Mouse (Mus musculus) urinary bladder, postnatal 14 days (tissue): Measurements from ENCODE around the gene Dxo.

Experiments used
- DNase-seq: peaks from one replicate; pipeline ENCODE4 v3.0.0; 2021; ENCODE audit warnings: low spot score

Gene Dxo

DNA sequence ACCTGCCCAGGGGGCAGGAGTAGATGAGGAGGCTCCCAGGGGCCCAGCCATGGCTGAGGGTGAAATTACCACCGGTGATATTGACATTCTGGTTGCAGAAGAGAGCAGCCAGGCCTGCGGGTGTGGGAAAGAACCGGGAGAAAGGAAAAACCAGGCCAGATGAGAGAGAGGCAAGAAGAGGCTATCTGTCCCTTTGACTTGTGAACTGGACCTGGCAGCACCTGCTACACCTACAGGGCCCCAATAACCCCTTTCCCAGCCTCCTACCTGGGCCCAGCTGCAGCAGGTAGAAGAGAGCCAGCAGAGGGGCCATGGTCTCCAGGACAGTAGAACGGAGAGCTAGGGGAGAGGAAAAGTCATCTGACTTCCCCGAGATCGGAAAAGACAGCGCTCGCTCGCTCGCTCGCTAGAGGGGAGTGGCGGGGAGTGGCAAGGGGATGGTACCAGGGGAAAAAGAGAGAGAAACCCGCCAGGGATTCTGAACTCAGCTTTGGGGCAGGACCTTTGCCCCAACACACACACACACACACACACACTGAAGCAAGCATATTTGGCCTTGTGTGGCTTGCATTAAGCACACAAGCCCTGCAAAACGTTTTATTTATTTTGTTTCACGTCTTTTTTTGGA lies 45.0 kb downstream of the Dxo start, which contains the start of gene Gm20547:
Gene Gm20547 (minus strand): TSS at position 360 of the 628 bp plus-strand sequence.
- DNase-seq, result no peak

DNA sequence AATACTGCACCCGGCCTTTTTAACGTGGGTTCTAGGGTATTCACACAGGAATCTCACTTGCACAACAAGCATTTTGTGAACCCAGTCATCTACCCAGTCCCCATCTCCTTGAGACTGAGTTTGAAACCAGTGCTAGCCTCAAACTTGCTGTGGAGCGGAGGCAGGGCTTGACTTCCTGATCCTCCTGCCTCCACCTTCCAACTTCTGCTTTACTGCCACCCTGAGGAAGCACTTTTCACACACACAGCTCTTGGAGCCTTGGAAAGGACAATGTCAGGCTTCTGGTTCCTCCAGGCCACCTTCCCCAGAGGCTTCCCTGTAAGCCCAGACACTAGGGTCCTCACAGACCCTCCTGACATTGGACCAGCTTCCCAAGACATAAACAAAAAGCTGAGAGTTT lies 46.5 kb downstream of the Dxo start:
- DNase-seq, result no peak

DNA sequence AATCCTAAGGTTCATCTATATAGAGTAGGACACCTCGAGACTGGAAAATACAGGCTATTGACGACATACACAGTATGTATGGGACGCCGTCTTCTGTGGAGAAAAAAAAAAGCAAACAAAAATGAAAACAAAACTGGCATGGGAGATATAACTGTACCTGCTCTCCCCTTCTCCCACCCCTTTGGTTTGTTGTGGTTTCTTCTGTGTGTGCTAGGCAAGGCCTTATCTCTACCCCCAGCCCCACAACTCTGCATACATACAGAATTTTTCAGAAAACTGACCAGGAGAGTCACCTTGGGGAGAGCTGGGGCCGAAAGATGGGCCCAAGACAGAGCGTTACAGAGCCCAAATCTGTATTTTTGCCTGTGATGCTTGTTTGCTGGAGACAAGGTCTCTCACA lies 47.9 kb downstream of the Dxo start:
- DNase-seq, result no peak

DNA sequence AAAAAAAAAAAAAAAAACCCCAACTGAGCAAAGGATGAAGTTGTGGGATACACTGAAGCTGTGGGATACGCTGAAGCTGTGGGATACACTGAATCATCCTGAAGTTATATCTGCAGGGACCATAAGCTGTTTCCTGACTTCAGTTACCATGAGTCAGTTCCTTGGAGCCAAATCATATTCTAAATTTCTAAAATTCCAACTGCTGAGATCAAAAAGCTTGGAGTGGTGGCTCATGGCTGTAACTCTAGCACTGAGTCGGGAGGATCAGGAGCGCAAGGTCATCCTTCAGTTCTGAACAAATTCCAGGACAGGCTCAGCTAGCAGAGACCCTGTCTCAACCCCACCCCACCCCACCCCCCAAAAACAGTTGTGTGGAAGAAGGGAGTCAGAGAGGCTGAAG lies 48.8 kb downstream of the Dxo start:
- no peak for DNase-seq

DNA sequence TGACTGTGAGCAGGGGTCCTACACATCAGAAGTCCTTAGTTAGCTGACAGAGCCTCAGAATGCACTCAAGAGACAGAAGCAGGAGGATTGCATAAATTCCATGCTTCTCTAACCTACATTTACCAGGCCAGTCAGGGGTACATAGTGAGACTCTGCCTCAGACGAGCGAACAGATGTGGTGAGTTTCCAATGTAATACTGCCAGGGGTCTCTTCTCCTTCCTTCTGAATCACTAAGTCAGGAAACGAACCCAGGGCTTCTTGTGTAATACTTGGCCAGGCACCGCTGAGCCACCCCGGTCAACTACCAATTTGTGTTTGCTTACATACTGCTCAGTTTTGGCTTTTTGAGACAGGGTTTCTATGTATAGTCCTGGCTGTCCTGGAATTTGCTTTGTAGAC lies 51.1 kb downstream of the Dxo start:
- no peak for DNase-seq
